Mouse (Mus musculus) neural tube, embryonic 15.5 days (tissue): ENCODE data around the gene Hnrnpu. TPM values are rescaled to one million over a fixed set of nuclear protein-coding genes. Genes with fewer than 3 reads are reported as not detected.

Experiments used
- ATAC-seq: fragments of 200-750 bp; cut with Nextera tagmentation; 2 replicates; pipeline ENCODE4 v1.8.0; 2017; ENCODE audit warnings: mild to moderate bottlenecking, moderate TSS enrichment, moderate library complexity; ENCODE audit not compliant: low FRiP score
- H3K27ac ChIP-seq: fragments of 300-500 bp; sonication (generic); replicated peaks from 2 replicates; pipeline ENCODE4 v1.5.1; 2015; ENCODE audit warnings: mild to moderate bottlenecking, inconsistent platforms
- H3K27me3 ChIP-seq: fragments of 300-500 bp; sonication (generic); replicated peaks from 2 replicates; pipeline ENCODE4 v1.6.1; 2015; ENCODE audit warnings: inconsistent platforms
- H3K36me3 ChIP-seq: fragments of 300-500 bp; sonication (generic); 2 replicates; pipeline ENCODE4 v1.6.1; 2015; ENCODE audit warnings: inconsistent platforms
- H3K4me1 ChIP-seq: fragments of 300-500 bp; sonication (generic); 2 replicates; pipeline ENCODE4 v1.6.1; 2015; ENCODE audit warnings: inconsistent platforms
- H3K4me2 ChIP-seq: fragments of 300-500 bp; sonication (generic); 2 replicates; pipeline ENCODE4 v1.6.1; 2015; ENCODE audit warnings: inconsistent platforms, mild to moderate bottlenecking, moderate library complexity
- H3K4me3 ChIP-seq: fragments of 300-500 bp; sonication (generic); replicated peaks from 2 replicates; pipeline ENCODE4 v1.5.1; 2015; ENCODE audit warnings: mild to moderate bottlenecking, inconsistent platforms
- H3K9ac ChIP-seq: fragments of 300-500 bp; sonication (generic); replicated peaks from 2 replicates; pipeline ENCODE4 v1.6.1; 2015; ENCODE audit warnings: mild to moderate bottlenecking, inconsistent platforms
- H3K9me3 ChIP-seq: fragments of 300-500 bp; sonication (generic); replicated peaks from 2 replicates; pipeline ENCODE4 v1.6.1; 2016; ENCODE audit warnings: inconsistent platforms
- WGBS: fragments of 180-500 bp; shearing (Covaris S2); methylation state at CpG from one replicate; pipeline ENCODE4 v1.1.7; 2015; ENCODE audit warnings: mixed read lengths; 5-methylcytosine and 5-hydroxymethylcytosine counted together
- polyA plus RNA-seq: library from polyadenylated mRNA; unstranded; fragments of >200 nt; fragmentation: Nextera tagmentation; extraction: Ambion mirVana; gene quantifications from 2 replicates; pipeline ENCODE4 v1.2.1, GENCODE M21; 2015

The Hnrnpu gene
- 224 and 254 TPM in 2 replicates for polyA plus RNA-seq

- Histone ChIP-seq H3K9ac (peak within 1 kb of the TSS; percentile 100), H3K4me3 (peak within 1 kb of the TSS; percentile 96), H3K9me3 (no peaks in the 10 kb centered on the region), H3K4me1 (peaks cover 26% of the 10 kb centered on the region), H3K27me3 (no peaks in the 10 kb centered on the region), H3K36me3 (peaks cover 13% of the 10 kb centered on the region), H3K27ac (peak within 1 kb of the TSS; percentile 98), H3K4me2 (peak within 1 kb of the TSS; percentile 70)
- peak; percentile 89 for ATAC-seq
- under 1% methylated on average over 73 of the region's 73 CpGs for WGBS
Observed at GRCm38 (mm10) chr1:178337551-178338317, at the start of gene Hnrnpu. Gene Hnrnpu (minus strand): TSS chr1:178337797.

DNA sequence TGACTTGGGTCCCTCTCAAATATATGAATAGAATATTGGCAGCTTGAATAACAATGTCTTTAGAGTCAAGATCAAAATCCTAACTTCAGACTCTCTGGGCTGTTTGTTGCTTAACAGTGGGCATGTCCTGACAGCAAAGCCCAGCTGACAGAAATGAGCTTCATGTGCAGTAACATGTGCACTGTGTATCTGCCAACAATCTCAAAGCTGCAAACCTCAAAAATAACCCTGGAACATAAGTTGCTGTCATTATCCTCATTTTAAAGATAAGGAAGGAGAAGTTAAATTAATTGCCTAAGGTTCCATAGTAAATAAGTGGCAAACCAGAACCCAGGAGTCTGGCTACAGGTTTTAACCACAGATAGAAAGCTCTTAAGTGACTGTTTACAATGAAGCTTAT is 44.6 kb upstream of the Hnrnpu start:
- Histone ChIP-seq H3K9ac (no peak overlapping the region), H3K27ac (no peak overlapping the region), H3K9me3 (no peaks in the 10 kb centered on the region), H3K4me3 (no peak overlapping the region), H3K4me2 (no peak overlapping the region), H3K4me1 (no peaks in the 10 kb centered on the region), H3K36me3 (no peaks in the 10 kb centered on the region), H3K27me3 (no peaks in the 10 kb centered on the region)
- no peak for ATAC-seq

GRCm38 (mm10) chr1:178379224-178379623 is 41.6 kb upstream of the Hnrnpu start:
- no peak overlapping the region for H3K9ac ChIP-seq
- no peaks in the 10 kb centered on the region for H3K36me3 ChIP-seq
- H3K27ac ChIP-seq: no peak overlapping the region
- H3K27me3 ChIP-seq: no peaks in the 10 kb centered on the region
- H3K4me3 ChIP-seq: no peak overlapping the region
- H3K4me2 ChIP-seq: no peak overlapping the region
- WGBS: 86% methylated on average over 1 of the region's 1 CpGs
- H3K4me1 ChIP-seq: no peaks in the 10 kb centered on the region
- H3K9me3 ChIP-seq: no peaks in the 10 kb centered on the region
- no peak for ATAC-seq

DNA sequence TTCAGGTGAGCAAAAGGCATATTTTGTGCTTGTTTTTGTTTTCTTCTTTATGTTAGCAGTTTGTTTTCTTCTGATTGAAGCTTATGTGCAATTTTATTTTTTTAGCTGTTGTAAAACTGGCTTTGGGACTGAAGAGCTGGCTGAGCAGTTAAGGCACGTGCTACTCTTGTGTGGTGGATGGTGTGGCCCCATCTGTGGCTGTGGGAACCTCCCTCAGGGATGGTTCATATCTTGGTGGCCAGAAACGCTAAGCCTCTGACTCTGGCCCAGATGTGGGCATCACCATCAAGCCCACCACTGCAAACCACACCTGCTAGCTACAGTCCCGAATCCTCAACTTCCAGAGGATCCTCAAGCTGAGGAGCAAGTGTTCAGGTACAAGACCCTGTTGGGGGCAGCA is 40.5 kb upstream of the Hnrnpu start:
- no peaks in the 10 kb centered on the region for H3K27me3 ChIP-seq
- 86% methylated on average over 3 of the region's 3 CpGs for WGBS
- no peaks in the 10 kb centered on the region for H3K9me3 ChIP-seq
- no peak overlapping the region for H3K27ac ChIP-seq
- H3K36me3 ChIP-seq: no peaks in the 10 kb centered on the region
- H3K4me3 ChIP-seq: no peak overlapping the region
- H3K9ac ChIP-seq: no peak overlapping the region
- H3K4me1 ChIP-seq: no peaks in the 10 kb centered on the region
- no peak overlapping the region for H3K4me2 ChIP-seq
- ATAC-seq: no peak

DNA sequence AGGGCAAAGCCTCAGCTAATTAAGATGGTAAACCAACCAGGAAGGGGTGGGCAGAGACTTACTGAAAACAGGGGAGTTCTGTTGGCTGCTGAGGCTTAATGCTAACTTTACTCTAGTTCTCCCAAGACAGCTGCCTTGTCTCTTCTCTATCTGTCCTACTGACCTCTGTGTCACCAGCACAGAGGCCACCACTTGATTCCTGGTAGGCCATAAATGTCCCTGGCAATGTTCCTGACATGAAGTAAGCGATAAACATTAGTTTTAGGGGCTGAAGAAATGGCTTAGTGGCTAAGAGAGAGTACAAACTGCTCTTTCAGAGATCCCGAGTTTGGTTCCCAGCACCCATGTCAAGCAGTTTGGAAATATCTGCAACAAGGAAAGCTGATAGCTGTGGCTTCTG is 39.3 kb upstream of the Hnrnpu start:
- H3K4me1 ChIP-seq: no peaks in the 10 kb centered on the region
- ATAC-seq: no peak
- 85% methylated on average over 2 of the region's 2 CpGs for WGBS
- no peaks in the 10 kb centered on the region for H3K9me3 ChIP-seq
- H3K4me2 ChIP-seq: no peak overlapping the region
- no peaks in the 10 kb centered on the region for H3K36me3 ChIP-seq
- no peak overlapping the region for H3K9ac ChIP-seq
- no peaks in the 10 kb centered on the region for H3K27me3 ChIP-seq
- H3K27ac ChIP-seq: no peak overlapping the region
- no peak overlapping the region for H3K4me3 ChIP-seq

DNA sequence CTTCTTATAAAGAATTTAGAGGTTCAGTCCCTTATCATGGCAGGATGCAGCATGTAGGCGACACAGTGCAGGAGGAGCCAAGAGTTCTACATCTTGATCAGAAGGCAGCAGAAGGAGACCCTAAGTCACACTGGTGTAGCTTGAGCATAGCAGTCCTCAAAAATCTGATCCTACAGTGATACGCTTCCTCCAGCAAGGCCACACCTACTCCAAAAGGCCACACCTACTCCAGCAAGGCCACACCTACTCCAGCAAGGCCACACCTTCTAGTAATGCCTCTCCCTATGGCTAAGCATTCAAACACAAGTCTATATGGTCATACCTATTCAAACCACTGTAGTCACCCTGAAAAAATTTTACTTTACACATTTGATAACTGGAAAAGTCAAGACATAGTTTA is 38.5 kb upstream of the Hnrnpu start:
- H3K27me3 ChIP-seq: no peaks in the 10 kb centered on the region
- H3K9me3 ChIP-seq: no peaks in the 10 kb centered on the region
- WGBS: 85% methylated on average over 2 of the region's 2 CpGs

GRCm38 (mm10) chr1:178375381-178375780 is 37.8 kb upstream of the Hnrnpu start:
- H3K27me3 ChIP-seq: no peaks in the 10 kb centered on the region
- H3K9ac ChIP-seq: no peak overlapping the region
- H3K4me3 ChIP-seq: no peak overlapping the region
- no peak overlapping the region for H3K4me2 ChIP-seq
- ATAC-seq: no peak
- no peaks in the 10 kb centered on the region for H3K9me3 ChIP-seq
- H3K4me1 ChIP-seq: no peaks in the 10 kb centered on the region
- H3K27ac ChIP-seq: no peak overlapping the region
- no peaks in the 10 kb centered on the region for H3K36me3 ChIP-seq

More for the DNA sequence above, 38.5 kb upstream of the Hnrnpu start:
- Histone ChIP-seq H3K9ac (no peak overlapping the region), H3K27ac (no peak overlapping the region), H3K4me1 (no peaks in the 10 kb centered on the region), H3K4me2 (no peak overlapping the region), H3K36me3 (no peaks in the 10 kb centered on the region), H3K4me3 (no peak overlapping the region)
- ATAC-seq: no peak

GRCm38 (mm10) chr1:178372681-178373080 is 35.1 kb upstream of the Hnrnpu start:
- 89% methylated on average over 4 of the region's 4 CpGs for WGBS
- no peak for ATAC-seq
- no peaks in the 10 kb centered on the region for H3K36me3 ChIP-seq
- H3K4me1 ChIP-seq: peaks cover 17% of the 10 kb centered on the region
- no peak overlapping the region for H3K4me3 ChIP-seq
- no peak overlapping the region for H3K4me2 ChIP-seq
- H3K27ac ChIP-seq: no peak overlapping the region
- H3K9ac ChIP-seq: no peak overlapping the region
- H3K9me3 ChIP-seq: no peaks in the 10 kb centered on the region
- H3K27me3 ChIP-seq: no peaks in the 10 kb centered on the region

DNA sequence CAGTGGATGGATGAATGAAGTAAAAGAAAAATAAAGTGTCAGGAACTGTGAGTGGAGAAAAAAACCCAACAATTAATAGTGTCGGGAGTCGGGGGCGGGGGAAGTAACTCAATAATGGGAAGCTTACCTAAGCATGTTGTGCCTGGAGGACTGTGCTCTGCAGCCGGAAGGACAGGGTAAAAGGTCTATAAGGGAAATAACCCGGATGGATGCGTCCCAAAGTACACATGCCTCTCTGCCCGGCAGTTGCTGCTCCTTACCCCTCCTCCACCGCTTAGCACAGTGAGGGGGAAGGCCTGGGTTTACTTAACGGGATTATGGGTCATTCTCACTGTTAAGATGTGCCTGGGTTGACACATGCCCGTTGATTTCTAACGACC is 31.7 kb upstream of the Hnrnpu start:
- under 1% methylated on average over 11 of the region's 11 CpGs for WGBS
- Histone ChIP-seq H3K9me3 (no peaks in the 10 kb centered on the region), H3K36me3 (no peaks in the 10 kb centered on the region), H3K9ac (peak overlapping the region; percentile 63), H3K27ac (peak overlapping the region; percentile 86), H3K4me1 (peaks cover 17% of the 10 kb centered on the region), H3K4me3 (peak overlapping the region; percentile 52), H3K4me2 (peak overlapping the region; percentile 79), H3K27me3 (no peaks in the 10 kb centered on the region)
- ATAC-seq: peak; percentile 83

- no peaks in the 10 kb centered on the region for H3K27me3 ChIP-seq
- no peaks in the 10 kb centered on the region for H3K36me3 ChIP-seq
- WGBS: 3% methylated on average over 36 of the region's 36 CpGs
- ATAC-seq: peak; percentile 96
- peak overlapping the region; percentile 63 for H3K9ac ChIP-seq
- H3K9me3 ChIP-seq: no peaks in the 10 kb centered on the region
- peak overlapping the region; percentile 86 for H3K27ac ChIP-seq
- H3K4me2 ChIP-seq: peak overlapping the region; percentile 79
- peak overlapping the region; percentile 52 for H3K4me3 ChIP-seq
- peaks cover 17% of the 10 kb centered on the region for H3K4me1 ChIP-seq
Observed at GRCm38 (mm10) chr1:178368548-178369271, 31.1 kb upstream of the Hnrnpu start.

DNA sequence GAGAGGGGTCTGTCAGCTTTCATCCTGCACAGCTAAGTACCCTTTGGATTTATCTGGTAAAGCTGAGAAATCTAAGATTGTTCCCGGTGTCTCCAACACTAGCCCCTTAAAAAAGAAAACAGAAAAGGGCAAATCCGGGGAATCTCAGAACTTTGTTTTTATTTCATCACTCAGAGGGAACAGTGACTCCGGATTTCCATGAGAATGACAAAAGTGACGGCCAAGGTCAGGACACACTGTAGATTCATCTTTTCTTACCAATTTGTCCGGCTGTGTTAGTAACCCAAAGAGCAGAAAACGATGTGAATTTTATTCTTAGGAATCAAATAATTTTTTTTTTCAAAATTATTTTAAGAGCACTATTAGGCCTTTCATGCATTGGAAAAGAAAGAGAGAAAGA is 30.5 kb upstream of the Hnrnpu start:
- 82% methylated on average over 6 of the region's 6 CpGs for WGBS
- H3K27ac ChIP-seq: 0 out of 2 replicates have a peak overlapping the region, but pooled peaks have one; percentile 86
- no peaks in the 10 kb centered on the region for H3K36me3 ChIP-seq
- no peak overlapping the region for H3K9ac ChIP-seq
- H3K4me2 ChIP-seq: peak overlapping the region; percentile 79; the same call in 1 of the 2 replicates
- peaks cover 17% of the 10 kb centered on the region for H3K4me1 ChIP-seq
- H3K4me3 ChIP-seq: no peak overlapping the region
- ATAC-seq: no peak
- no peaks in the 10 kb centered on the region for H3K9me3 ChIP-seq
- no peaks in the 10 kb centered on the region for H3K27me3 ChIP-seq

- Histone ChIP-seq H3K27me3 (no peaks in the 10 kb centered on the region), H3K27ac (no peak overlapping the region), H3K4me1 (peaks cover 15% of the 10 kb centered on the region), H3K4me2 (no peak overlapping the region), H3K9me3 (no peaks in the 10 kb centered on the region), H3K36me3 (no peaks in the 10 kb centered on the region), H3K9ac (no peak overlapping the region), H3K4me3 (no peak overlapping the region)
- no peak for ATAC-seq
- 91% methylated on average over 6 of the region's 6 CpGs for WGBS
Observed at GRCm38 (mm10) chr1:178365171-178365570, 27.6 kb upstream of the Hnrnpu start.
